Mouse (Mus musculus) left cerebral cortex, postnatal 4 days (tissue): ENCODE measurements around the gene Rae1. TPM values are rescaled to one million over a fixed set of nuclear protein-coding genes. Genes with fewer than 3 reads are reported as not detected.

ENCODE experiments used
- DNase-seq: peaks from one replicate; pipeline ENCODE4 v3.0.0-alpha.2; 2022
- intact Hi-C: fragments of 180-260 bp; cut with DNase I; formaldehyde crosslinking; loops from one replicate; pipeline ENCODE4 v1.15.1; 2025
- total RNA-seq, 2 experiments: library from RNA; stranded (reverse); gene quantifications; 2 replicates each; pipeline ENCODE4 v1.2.3; 2021

The Rae1 gene
- total RNA-seq, 2 experiments from 2014 or later: 85.7 to 98.0 TPM

GRCm38 (mm10) chr2:173026286-173026685 lies 26.4 kb downstream of the Rae1 start:
- intact Hi-C loops: no loop called here
- no peak for DNase-seq

- no peak for DNase-seq
- intact Hi-C loops: no loop called here
Observed at GRCm38 (mm10) chr2:173026688-173027131, 26.8 kb downstream of the Rae1 start.

- DNase-seq: peak; percentile 19
- intact Hi-C loops: no loop called here
Observed at GRCm38 (mm10) chr2:173027169-173027823, 27.4 kb downstream of the Rae1 start.

- intact Hi-C loops: no loop called here
- DNase-seq: no peak
Observed at GRCm38 (mm10) chr2:173027824-173028495, 28.0 kb downstream of the Rae1 start.

GRCm38 (mm10) chr2:173028508-173029031 lies 28.7 kb downstream of the Rae1 start:
- DNase-seq: no peak

GRCm38 (mm10) chr2:173030591-173031338 lies 30.8 kb downstream of the Rae1 start:
- DNase-seq: no peak
- intact Hi-C loops: no loop called here

More at GRCm38 (mm10) chr2:173028508-173029031, 28.7 kb downstream of the Rae1 start:
- intact Hi-C loops: no loop called here

- DNase-seq: no peak
- intact Hi-C loops: no loop called here
Observed at GRCm38 (mm10) chr2:173033531-173033930, 33.6 kb downstream of the Rae1 start.

GRCm38 (mm10) chr2:173034998-173035397 lies 35.1 kb downstream of the Rae1 start:
- no peak for DNase-seq
- intact Hi-C loops: no loop called here

GRCm38 (mm10) chr2:173035653-173036052 lies 35.7 kb downstream of the Rae1 start:
- no peak for DNase-seq
- intact Hi-C loops: no loop called here

- DNase-seq: no peak
- intact Hi-C loops: no loop called here
Observed at GRCm38 (mm10) chr2:173036055-173036454, 36.1 kb downstream of the Rae1 start.

- intact Hi-C loops: no loop called here
- no peak for DNase-seq
Observed at GRCm38 (mm10) chr2:173036611-173037010, 36.7 kb downstream of the Rae1 start.

GRCm38 (mm10) chr2:173037347-173037746 lies 37.4 kb downstream of the Rae1 start:
- intact Hi-C loops: no loop called here

GRCm38 (mm10) chr2:173037827-173038607 lies 38.1 kb downstream of the Rae1 start:
- no peak for DNase-seq
- intact Hi-C loops: no loop called here

More at GRCm38 (mm10) chr2:173037347-173037746, 37.4 kb downstream of the Rae1 start:
- no peak for DNase-seq

- intact Hi-C loops: no loop called here
- DNase-seq: no peak
Observed at GRCm38 (mm10) chr2:173039041-173039440, 39.1 kb downstream of the Rae1 start.

- intact Hi-C loops: no loop called here
- no peak for DNase-seq
Observed at GRCm38 (mm10) chr2:173040803-173041202, 40.9 kb downstream of the Rae1 start.

GRCm38 (mm10) chr2:173041242-173041641 lies 41.3 kb downstream of the Rae1 start:
- intact Hi-C loops: no loop called here
- DNase-seq: no peak

- no peak for DNase-seq
- intact Hi-C loops: no loop called here
Observed at GRCm38 (mm10) chr2:173041893-173042292, 42.0 kb downstream of the Rae1 start.

GRCm38 (mm10) chr2:173042504-173043162 lies 42.7 kb downstream of the Rae1 start:
- DNase-seq: no peak
- intact Hi-C loops: no loop called here

GRCm38 (mm10) chr2:173044198-173044970 lies 44.5 kb downstream of the Rae1 start:
- no peak for DNase-seq
- intact Hi-C loops: no loop called here
